Mouse (Mus musculus) activated CD4-positive, CD25-positive, alpha-beta regulatory T cell, adult 4 months (primary cell): ENCODE results near the gene Cd38. TPM values are rescaled to one million over a fixed set of nuclear protein-coding genes. Genes with fewer than 3 reads are reported as not detected.
A peak's percentile ranks its signal among the peaks of the same experiment; 100 is the strongest.

ENCODE experiments used
- ATAC-seq: one replicate; pipeline ENCODE4 v1.8.0; 2017
- polyA plus RNA-seq, 2 experiments: library from polyadenylated mRNA; unstranded; fragments of 100-300 nt; shearing (Covaris generic); gene quantifications; one replicate each; pipeline ENCODE4 v1.2.1; 2017

The Cd38 gene
- 10 to 100 TPM; 37.8 to 53.3 TPM for polyA plus RNA-seq

- no peak for ATAC-seq
Measured at GRCm38 (mm10) chr5:43868253-43868652, at the start of gene Cd38. Cd38 (plus strand) TSS chr5:43868553.

- ATAC-seq, result no peak
Measured at GRCm38 (mm10) chr5:43818695-43819094, 49.7 kb upstream of the Cd38 start, which contains the start of gene Bst1. Bst1 (plus strand) TSS chr5:43818885.

GRCm38 (mm10) chr5:43820785-43821184, 47.6 kb upstream of the Cd38 start:
- no peak for ATAC-seq

- ATAC-seq, result no peak
Measured at GRCm38 (mm10) chr5:43821538-43821937, 46.8 kb upstream of the Cd38 start, which contains the start of gene Fbxl5. Fbxl5 (minus strand) TSS chr5:43821638.

GRCm38 (mm10) chr5:43822199-43822598, 46.2 kb upstream of the Cd38 start:
- ATAC-seq, result no peak

GRCm38 (mm10) chr5:43822824-43823223, 45.5 kb upstream of the Cd38 start:
- no peak for ATAC-seq

- no peak for ATAC-seq
Measured at GRCm38 (mm10) chr5:43824580-43824979, 43.8 kb upstream of the Cd38 start.

GRCm38 (mm10) chr5:43826883-43827282, 41.5 kb upstream of the Cd38 start:
- no peak for ATAC-seq

GRCm38 (mm10) chr5:43827366-43827765, 41.0 kb upstream of the Cd38 start:
- ATAC-seq, result no peak

- ATAC-seq, result no peak
Measured at GRCm38 (mm10) chr5:43836590-43836989, 31.8 kb upstream of the Cd38 start.

- ATAC-seq, result peak; percentile 33
Measured at GRCm38 (mm10) chr5:43837372-43837771, 31.0 kb upstream of the Cd38 start.

GRCm38 (mm10) chr5:43841144-43842010, 27.0 kb upstream of the Cd38 start:
- peak; percentile 86 for ATAC-seq

GRCm38 (mm10) chr5:43842011-43842285, 26.4 kb upstream of the Cd38 start:
- ATAC-seq, result no peak

- ATAC-seq, result no peak
Measured at GRCm38 (mm10) chr5:43842576-43843155, 25.7 kb upstream of the Cd38 start.

GRCm38 (mm10) chr5:43845083-43845482, 23.3 kb upstream of the Cd38 start:
- no peak for ATAC-seq

- ATAC-seq, result no peak
Measured at GRCm38 (mm10) chr5:43845646-43846045, 22.7 kb upstream of the Cd38 start.

GRCm38 (mm10) chr5:43846227-43846626, 22.1 kb upstream of the Cd38 start:
- no peak for ATAC-seq

GRCm38 (mm10) chr5:43847555-43847954, 20.8 kb upstream of the Cd38 start:
- ATAC-seq, result no peak

GRCm38 (mm10) chr5:43848275-43848674, 20.1 kb upstream of the Cd38 start:
- no peak for ATAC-seq

- no peak for ATAC-seq
Measured at GRCm38 (mm10) chr5:43853096-43853867, 15.1 kb upstream of the Cd38 start.

- ATAC-seq, result no peak
Measured at GRCm38 (mm10) chr5:43853868-43854488, 14.4 kb upstream of the Cd38 start.

- ATAC-seq, result peak; percentile 73
Measured at GRCm38 (mm10) chr5:43855769-43856168, 12.6 kb upstream of the Cd38 start.

GRCm38 (mm10) chr5:43859663-43860062, 8.7 kb upstream of the Cd38 start:
- no peak for ATAC-seq
